Mouse (Mus musculus) G1E-ER4 (cell line): ENCODE data around the gene Pdzrn4. TPM values are rescaled to one million over a fixed set of nuclear protein-coding genes. Genes with fewer than 3 reads are reported as not detected.

Experiments used
- GATA1 ChIP-seq: IDR thresholded peaks from one replicate; pipeline ENCODE4 v1.8.0; 2012; ENCODE audit warnings: low read length, inconsistent platforms
- polyA plus RNA-seq: library from polyadenylated mRNA; stranded (reverse); fragments of >175 nt; gene quantifications from 2 replicates; pipeline ENCODE4 v1.2.3, GENCODE M21; 2012

Pdzrn4 gene
- polyA plus RNA-seq, 1 experiment = not detected

DNA sequence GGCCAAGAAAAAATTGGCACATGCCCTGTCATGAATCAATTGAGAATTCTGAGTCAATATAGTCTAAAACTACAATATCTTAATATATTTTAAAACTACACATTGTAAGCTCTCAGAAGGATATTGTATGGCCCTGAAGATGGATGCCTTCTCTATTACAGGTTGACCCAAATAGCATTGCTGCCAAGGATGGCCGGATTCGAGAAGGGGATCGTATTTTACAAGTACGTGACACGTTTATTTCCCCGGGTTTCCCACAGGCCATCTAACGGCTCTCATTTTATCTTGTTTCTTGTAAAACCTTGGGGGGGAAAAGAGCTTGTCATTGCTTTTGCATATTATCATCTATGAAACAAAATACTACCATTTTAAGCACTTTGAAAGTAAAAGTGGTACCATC lies 349.4 kb downstream of the Pdzrn4 start:
- no peak for TF ChIP-seq GATA1

DNA sequence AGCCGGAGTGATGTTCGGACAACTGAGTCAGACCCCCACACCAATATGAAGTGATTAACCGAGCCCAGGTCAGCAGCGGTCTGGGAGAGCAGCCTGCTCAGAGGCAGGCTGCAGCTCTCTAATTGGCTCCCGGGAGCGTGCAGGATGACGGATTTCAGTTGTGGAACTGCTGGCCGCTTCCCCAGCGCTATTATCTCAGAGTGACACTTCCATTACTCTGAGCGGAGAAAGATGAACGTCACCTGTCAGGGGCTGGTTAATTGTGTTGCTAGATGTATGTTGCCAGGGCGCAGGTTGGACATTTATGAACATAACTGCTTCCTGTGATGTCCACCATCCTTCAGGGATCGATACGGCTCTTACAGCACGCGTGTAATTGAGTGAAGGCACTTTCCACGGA lies 355.5 kb downstream of the Pdzrn4 start:
- TF ChIP-seq GATA1 = no peak

DNA sequence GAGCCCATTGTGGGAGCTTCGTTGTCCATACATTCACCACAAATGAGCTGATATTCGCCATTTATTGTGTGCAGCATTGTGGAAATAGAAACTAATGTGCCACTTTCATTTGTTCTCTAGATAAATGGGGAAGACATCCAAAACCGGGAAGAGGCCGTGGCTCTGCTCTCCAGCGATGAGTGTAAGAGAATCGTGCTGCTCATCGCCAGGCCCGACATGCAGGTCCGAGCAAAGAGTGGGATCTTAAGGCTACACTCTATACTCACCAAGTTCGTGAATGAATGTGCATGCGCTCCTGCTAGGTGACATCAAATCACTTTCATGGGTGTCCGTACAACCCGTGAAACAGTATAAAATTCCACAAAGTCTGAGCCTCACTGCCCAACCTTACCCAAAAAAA lies 355.9 kb downstream of the Pdzrn4 start:
- no peak for TF ChIP-seq GATA1

DNA sequence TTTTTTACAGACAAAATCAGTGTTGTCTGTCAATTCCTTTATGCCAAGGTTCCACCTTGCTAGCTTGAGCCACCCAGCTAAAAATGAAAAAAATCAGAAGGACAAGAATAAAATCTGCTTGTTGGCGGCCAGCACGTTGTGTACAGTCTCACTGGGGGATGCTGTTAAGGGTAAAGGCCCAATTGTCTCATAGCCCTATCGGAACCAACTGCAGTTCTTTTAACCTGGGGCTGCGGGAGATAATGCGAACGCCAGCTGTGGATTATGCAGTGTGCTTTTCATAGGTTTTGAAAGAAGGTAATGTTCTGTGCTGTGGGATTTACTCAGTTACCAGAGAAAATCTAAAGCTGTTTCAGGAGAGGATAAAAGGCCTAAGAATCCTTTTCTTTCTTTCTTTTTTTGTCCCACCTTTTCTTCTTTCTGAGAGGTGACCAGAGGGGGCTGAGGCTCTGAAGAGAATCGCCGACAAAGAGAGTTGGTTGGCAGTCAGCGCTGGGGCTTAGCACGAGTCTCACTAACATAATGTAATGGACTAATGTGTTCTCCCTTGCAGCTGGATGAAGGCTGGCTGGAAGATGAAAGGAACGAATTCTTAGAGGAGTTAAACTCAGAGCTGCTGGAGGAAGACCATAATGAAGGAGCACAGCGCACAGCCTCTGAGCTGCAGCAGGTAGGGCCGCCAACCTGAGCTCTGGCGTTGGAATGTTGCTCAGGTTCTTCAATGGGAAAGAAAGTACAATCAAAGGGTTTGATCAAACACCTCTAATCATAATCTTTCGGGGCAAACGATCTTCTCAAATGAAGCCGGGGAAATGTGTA lies 360.6 kb downstream of the Pdzrn4 start:
- no peak for TF ChIP-seq GATA1

DNA sequence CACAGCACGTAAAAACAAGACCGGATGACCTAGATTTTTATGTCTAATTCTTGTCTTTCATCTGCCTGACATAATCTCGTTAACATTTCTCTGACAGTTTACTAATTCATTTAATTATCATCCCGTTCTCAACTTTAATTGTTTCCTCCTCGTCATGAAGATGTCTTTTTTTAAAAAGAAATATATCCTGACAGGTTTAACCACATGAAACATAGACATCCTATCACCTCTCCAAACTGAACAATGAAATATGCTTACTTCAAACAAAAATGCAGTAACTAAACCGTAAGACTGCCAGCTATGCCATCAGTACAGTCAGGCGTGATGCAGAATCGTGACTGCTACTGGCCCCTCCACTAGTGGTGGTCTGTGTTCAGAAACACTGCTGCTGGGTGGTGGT lies 362.3 kb downstream of the Pdzrn4 start:
- no peak for TF ChIP-seq GATA1

DNA sequence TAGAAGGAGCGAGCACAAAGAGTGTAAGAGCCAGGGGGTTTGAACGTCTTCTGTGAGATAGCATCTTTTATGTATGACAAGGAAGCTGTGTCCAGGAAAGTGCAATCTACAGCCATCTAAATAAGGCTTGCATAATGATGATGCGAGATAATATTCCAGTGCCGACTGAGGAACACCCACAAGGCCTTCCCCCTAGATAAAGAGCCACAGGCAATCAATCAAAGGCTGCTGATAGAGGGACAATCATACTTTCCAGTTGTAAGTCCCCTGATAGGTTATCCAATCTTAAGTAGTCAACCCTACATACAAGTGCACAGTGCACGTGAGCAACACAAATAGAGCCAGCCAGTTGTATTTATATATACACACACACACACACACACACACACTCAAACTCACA lies 366.6 kb downstream of the Pdzrn4 start:
- no peak for TF ChIP-seq GATA1

DNA sequence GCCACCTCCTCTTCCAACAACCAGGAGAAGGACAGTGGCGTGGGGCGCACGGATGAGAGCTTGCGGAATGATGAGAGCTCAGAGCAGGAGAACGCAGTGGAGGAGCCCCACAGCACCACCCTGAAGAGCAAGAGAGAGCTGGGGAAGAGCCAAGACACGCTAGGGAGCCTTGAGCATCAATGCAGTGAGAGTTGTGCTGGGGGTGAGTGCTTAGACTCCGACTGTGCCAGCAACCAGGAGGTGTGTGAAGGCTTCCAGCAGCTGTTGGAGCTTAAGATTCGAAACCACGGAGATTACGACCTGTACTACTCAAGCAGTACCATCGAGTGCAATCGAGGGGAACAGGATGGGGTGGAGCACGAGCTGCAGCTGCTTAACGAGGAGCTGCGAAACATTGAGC lies 372.9 kb downstream of the Pdzrn4 start:
- TF ChIP-seq GATA1 = no peak

DNA sequence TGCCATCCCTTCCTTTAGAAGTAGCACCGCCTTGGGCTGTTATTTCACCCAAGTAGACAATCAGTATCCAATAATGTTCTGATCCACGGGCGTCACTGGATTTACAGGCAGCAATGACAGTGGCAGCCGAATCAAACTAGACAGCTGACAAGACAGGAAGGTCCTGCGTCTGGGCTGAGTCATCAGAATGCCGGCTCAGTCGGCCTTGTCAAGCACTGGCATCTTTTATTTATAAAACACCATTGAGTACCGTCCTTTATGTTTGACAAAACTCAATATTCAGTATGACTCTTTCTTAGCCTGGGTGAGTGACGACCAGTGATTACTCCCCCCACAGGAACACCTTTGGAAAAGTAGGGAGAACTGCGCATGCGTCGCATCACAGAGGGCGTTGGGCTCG lies 391.4 kb downstream of the Pdzrn4 start:
- TF ChIP-seq GATA1 = no peak

DNA sequence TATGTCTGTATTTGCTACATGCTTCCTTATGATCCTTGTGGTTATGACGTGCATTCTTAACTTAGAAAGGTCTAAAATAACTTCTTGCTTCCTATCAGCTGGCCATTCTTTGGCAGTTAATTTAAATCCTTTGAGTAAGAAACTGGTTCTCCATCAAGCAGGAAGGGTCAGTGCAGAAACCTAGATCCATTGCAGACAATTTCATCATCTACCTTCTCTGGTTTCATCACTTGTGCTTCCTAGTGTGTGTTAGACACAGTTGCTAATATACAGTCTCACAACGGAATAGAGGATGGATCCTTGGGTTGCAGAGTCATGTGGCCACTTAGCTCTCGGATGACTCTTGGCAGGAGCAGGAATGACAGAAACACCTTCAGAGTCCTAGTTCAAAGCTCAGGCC lies 397.6 kb downstream of the Pdzrn4 start:
- TF ChIP-seq GATA1 = no peak

DNA sequence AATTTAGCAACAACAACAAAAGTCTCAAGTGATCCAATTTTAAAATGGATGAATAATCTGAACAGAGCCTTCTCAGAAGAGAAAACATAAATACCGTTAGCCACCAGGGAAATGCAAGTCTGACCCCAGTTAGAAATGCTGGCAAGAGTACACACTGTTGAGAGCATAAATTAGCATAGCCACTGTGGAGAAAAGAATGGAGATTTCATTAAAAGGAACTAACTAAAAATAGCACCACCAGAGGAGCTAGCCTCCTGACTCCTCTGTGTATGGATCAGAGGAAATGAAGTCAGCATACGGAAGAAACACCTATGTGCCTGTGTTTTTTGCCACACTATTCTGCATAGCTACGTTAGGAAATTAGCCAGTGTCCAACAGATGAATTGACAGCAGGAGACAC lies 409.3 kb downstream of the Pdzrn4 start:
- no peak for TF ChIP-seq GATA1

DNA sequence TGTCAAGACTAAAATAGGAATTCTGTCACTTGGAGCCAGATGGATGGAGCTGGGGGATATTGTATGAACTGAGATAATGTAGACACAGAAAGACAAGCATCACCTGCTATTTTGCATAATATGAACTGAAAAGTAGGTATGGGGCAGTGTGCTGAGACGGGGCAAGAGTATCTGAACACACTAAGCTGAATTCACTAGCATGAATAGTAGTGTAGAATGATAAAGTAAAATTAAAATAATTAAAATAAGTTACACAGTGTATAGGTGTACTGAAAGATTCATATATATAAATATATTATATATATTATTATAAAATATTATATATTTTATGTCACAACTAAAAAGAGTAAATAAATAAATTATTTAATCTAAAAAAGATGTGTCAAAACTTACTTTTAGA lies 409.7 kb downstream of the Pdzrn4 start:
- no peak for TF ChIP-seq GATA1
